Mouse (Mus musculus) thymus, adult 18-20 months (tissue): ENCODE measurements at regions not wholly inside any gene's neighbourhood (a gene's known extent, or its start where the extent isn't known, plus 50 kb on each side); places are given as distances from the start of the nearest gene placed in this dataset.
"Not testable (repeated sequence)": the region's sequence is repeated elsewhere in the genome, so short reads cannot be mapped to it uniquely, and the experiment has no call there.

Experiments
- DNase-seq, 2 experiments: peaks; one replicate each; pipeline ENCODE4 v3.0.0; 2022; ENCODE audit warnings: mixed read lengths in 2 of 2

- DNase-seq = no peak
Observed at GRCm38 (mm10) chr5:102123285-102123684, 53.6 kb upstream of the Wdfy3 start.

- no peak for DNase-seq
Observed at GRCm38 (mm10) chr5:102126737-102127136, 57.0 kb upstream of the Wdfy3 start.

GRCm38 (mm10) chr5:102147991-102148390, 78.3 kb upstream of the Wdfy3 start:
- DNase-seq = no peak

GRCm38 (mm10) chr5:102149481-102150129, 79.9 kb upstream of the Wdfy3 start:
- DNase-seq = no peak

GRCm38 (mm10) chr5:102159621-102160020, 89.9 kb upstream of the Wdfy3 start:
- DNase-seq = no peak

GRCm38 (mm10) chr5:102167981-102168380, 98.3 kb upstream of the Wdfy3 start:
- DNase-seq = no peak

- DNase-seq = no peak
Observed at GRCm38 (mm10) chr5:102171808-102172207, 102.1 kb upstream of the Wdfy3 start.

GRCm38 (mm10) chr5:102180250-102180649, 110.5 kb upstream of the Wdfy3 start:
- DNase-seq = no peak

- DNase-seq = not testable (repeated sequence)
Observed at GRCm38 (mm10) chr5:102188951-102189350, 119.2 kb upstream of the Wdfy3 start.

- no peak for DNase-seq
Observed at GRCm38 (mm10) chr5:102206456-102206855, 136.7 kb upstream of the Wdfy3 start.

- DNase-seq = no peak
Observed at GRCm38 (mm10) chr5:102206953-102207352, 137.2 kb upstream of the Wdfy3 start.

- DNase-seq = no peak
Observed at GRCm38 (mm10) chr5:102213145-102213544, 143.4 kb upstream of the Wdfy3 start.

- DNase-seq = no peak
Observed at GRCm38 (mm10) chr5:102227131-102227530, 157.4 kb upstream of the Wdfy3 start.

GRCm38 (mm10) chr5:102242614-102243013, 172.9 kb upstream of the Wdfy3 start:
- DNase-seq = no peak

GRCm38 (mm10) chr5:102244706-102245105, 175.0 kb upstream of the Wdfy3 start:
- DNase-seq = no peak

GRCm38 (mm10) chr5:102248747-102249146, 179.0 kb upstream of the Wdfy3 start:
- no peak for DNase-seq

GRCm38 (mm10) chr5:102251076-102251475, 181.4 kb upstream of the Wdfy3 start:
- DNase-seq = no peak

- no peak for DNase-seq
Observed at GRCm38 (mm10) chr5:102253786-102254185, 184.1 kb upstream of the Wdfy3 start.

- no peak for DNase-seq
Observed at GRCm38 (mm10) chr5:102257104-102257503, 187.4 kb upstream of the Wdfy3 start.

- no peak for DNase-seq
Observed at GRCm38 (mm10) chr5:102261621-102262020, 191.9 kb upstream of the Wdfy3 start.

- DNase-seq = no peak
Observed at GRCm38 (mm10) chr5:102266451-102266850, 196.7 kb upstream of the Wdfy3 start.

- no peak for DNase-seq
Observed at GRCm38 (mm10) chr5:102267150-102267549, 197.4 kb upstream of the Wdfy3 start.

GRCm38 (mm10) chr5:102269204-102269603, 199.5 kb upstream of the Wdfy3 start:
- DNase-seq = no peak

GRCm38 (mm10) chr5:102275621-102276020, 205.6 kb upstream of the Arhgap24 start:
- DNase-seq = no peak

- no peak for DNase-seq
Observed at GRCm38 (mm10) chr5:102287131-102287530, 194.1 kb upstream of the Arhgap24 start.
